Mouse (Mus musculus) left cerebral cortex, postnatal 4 days (tissue): Measurements from ENCODE around the gene Mrgprf. TPM values are rescaled to one million over a fixed set of nuclear protein-coding genes. Genes with fewer than 3 reads are reported as not detected.

Experiments used
- DNase-seq: peaks from one replicate; pipeline ENCODE4 v3.0.0-alpha.2; 2022
- intact Hi-C: fragments of 180-260 bp; cut with DNase I; formaldehyde crosslinking; loops from one replicate; pipeline ENCODE4 v1.15.1; 2025
- total RNA-seq, 2 experiments: library from RNA; stranded (reverse); gene quantifications; 2 replicates each; pipeline ENCODE4 v1.2.3; 2021

The Mrgprf gene
- total RNA-seq, 2 experiments from 2014 or later, result 2.2 to 3.0 TPM

- intact Hi-C loops, result no loop called here
- DNase-seq, result peak; percentile 34
These were observed 33.9 kb downstream of the Mrgprf start for GRCm38 (mm10) chr7:145334428-145335027.

GRCm38 (mm10) chr7:145335199-145335598 lies 34.6 kb downstream of the Mrgprf start:
- intact Hi-C loops, result no loop called here

GRCm38 (mm10) chr7:145335616-145336332 lies 35.1 kb downstream of the Mrgprf start:
- peak; percentile 57 for DNase-seq
- intact Hi-C loops, result no loop called here

More at GRCm38 (mm10) chr7:145335199-145335598, 34.6 kb downstream of the Mrgprf start:
- DNase-seq, result peak; percentile 91

- DNase-seq, result no peak
- intact Hi-C loops, result no loop called here
These were observed 37.3 kb downstream of the Mrgprf start for GRCm38 (mm10) chr7:145337889-145338288.

- peak; percentile 19 for DNase-seq
- intact Hi-C loops, result no loop called here
These were observed 39.7 kb downstream of the Mrgprf start for GRCm38 (mm10) chr7:145340248-145340904.

Other genes with a start within 250 kb of the Mrgprf start
- not detected for gene 1810010D01Rik, start 92.7 kb upstream of the Mrgprf start, total RNA-seq
- gene Tpcn2, start 16.8 kb upstream of the Mrgprf start, total RNA-seq, result 1 to 10 TPM; 4.7 to 5.0 TPM
- not detected for gene Mrgprd, start 14.0 kb downstream of the Mrgprf start, total RNA-seq